Mouse (Mus musculus) cerebellum, adult 2 months (tissue): ENCODE data around the gene Wfikkn1.

Experiments
- CTCF ChIP-seq: fragments of 200-500 bp; IDR thresholded peaks from 2 replicates; pipeline ENCODE4 v1.5.1; 2011; ENCODE audit warnings: low read depth, mild to moderate bottlenecking, control low read depth, low read length, moderate library complexity, borderline replicate concordance; ENCODE audit not compliant: insufficient read depth
- POLR2A ChIP-seq: fragments of 200-500 bp; IDR thresholded peaks from 2 replicates; pipeline ENCODE4 v1.6.1; 2011; ENCODE audit warnings: low read length, control low read depth, borderline replicate concordance; ENCODE audit not compliant: insufficient read depth

DNA sequence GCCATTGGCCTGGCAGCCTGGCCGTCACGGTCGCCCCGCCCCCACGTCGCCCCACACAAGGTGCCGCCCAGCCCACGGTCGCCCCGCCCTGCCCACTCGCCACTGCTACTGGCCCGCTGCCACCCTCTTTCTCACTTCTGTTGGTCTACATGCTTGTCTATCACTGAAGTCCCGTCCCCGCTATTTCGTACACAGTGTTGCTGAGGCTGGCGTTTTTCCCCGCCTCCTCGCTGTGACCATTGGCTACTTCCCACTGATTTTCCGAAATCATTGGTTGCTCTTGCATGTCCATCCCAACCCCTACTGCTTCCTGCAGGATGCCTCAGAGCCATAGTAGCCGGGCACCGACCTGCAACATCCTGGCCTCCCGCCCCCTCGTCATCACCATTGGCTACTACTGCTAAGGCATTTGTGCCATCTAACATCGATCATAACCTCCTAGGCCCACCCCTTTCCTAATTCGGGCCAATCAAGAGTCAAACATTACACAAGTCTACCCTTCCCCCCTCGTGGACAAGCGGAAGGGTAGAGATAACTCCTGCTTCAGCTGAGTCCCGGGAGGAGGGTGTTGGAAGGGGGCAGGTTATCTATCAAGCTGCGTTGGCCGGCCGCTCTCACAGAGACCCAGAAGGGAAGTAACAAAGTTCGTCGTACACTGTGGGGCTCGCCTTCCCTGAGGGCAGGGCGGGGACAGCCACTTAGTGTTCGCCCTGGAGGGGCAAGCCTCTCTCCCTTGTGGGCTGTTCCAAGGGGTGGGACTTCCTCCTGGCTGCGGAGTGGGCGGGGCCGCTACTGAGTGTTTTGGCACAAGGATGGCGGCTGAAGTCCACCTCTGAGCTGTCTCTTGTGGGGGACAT, 39.4 kb upstream of the Wfikkn1 start:
- no peak for TF ChIP-seq CTCF
- TF ChIP-seq POLR2A = peak; percentile 68; the same call in 1 of the 2 replicates
